Mouse (Mus musculus): ENCODE results near the gene Rfwd3.
"Not testable (repeated sequence)": the region's sequence is repeated elsewhere in the genome, so short reads cannot be mapped to it uniquely, and the experiment has no call there.

DNA sequence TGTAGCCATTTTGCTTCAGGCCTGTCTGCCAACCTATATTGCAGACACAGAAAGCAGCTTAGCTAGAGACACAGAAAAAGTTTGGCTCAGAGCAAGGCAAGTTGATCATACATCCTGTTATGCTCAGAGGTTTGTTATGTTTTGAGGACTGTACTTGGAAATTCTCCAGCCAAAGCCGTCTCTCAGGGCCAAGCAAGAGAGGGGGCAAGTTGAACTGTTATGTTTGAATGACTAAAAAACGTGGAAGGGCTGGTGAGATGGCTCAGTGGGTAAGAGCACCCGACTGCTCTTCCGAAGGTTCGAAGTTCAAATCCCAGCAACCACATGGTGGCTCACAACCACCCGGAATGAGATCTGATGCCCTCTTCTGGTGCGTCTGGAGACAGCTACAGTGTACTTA, 33.9 kb downstream of the Rfwd3 start:
- TF ChIP-seq MYOD1 (IDR thresholded peaks at IDR 0.05; ENCODE audit: control insufficient read depth in 1 of 3, insufficient read length in 2 of 3, low read depth in 2 of 3); MYOG (IDR thresholded peaks at IDR 0.05; ENCODE audit: control insufficient read depth in 1 of 3, insufficient read depth in 1 of 3, insufficient read length in 2 of 3, low read depth in 2 of 3): not testable (repeated sequence)
